8 mouse cellular contexts compared by ENCODE assay signal in the genomic region with DNA sequence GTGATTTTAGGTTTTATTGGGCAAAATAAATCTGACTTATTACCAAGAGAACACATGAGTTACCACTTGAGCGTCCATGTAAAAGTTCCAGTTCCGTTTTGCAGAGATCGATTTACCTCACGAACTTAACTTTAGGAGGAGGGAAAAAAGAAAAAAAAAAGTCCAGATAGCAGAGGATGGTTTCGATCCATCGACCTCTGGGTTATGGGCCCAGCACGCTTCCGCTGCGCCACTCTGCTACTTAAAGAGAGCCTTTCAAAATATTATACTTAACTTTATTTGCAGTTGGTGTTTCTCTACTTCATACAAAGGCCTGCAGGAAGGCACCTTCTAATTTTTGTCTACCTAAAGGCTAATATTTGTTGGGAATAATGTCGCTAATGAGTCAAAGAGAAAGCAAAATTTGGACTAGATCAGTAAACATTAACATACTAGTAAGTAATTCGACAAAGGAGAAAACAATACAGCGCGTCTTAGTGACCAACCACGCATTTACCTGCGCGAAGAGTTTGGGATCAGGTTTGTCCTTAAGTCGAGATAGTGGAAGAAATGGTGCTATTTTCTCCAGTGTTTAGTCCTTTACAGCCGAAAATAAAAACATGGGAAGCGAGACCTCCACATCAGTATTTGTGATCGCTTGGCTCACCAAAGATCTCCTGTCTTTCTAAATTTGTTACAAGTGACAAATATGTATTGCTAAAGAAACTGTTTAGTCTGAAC. TPM values are rescaled to one million over a fixed set of nuclear protein-coding genes. Genes with fewer than 3 reads are reported as not detected.
DNase-seq lines count a peak whose midpoint lies in the region; ATAC-seq and TF ChIP-seq lines count a peak whose summit lies in the region.

No protein-coding gene starts in this region.

- peak overlapping the region; percentile 94 for H3K27ac ChIP-seq in ES-Bruce4 (ENCODE audit: insufficient read depth, low read length)
- peak overlapping the region; percentile 99 for H3K27ac ChIP-seq in forebrain, embryonic 15.5 days (replicated peaks)
- peak overlapping the region; percentile 92 for H3K27ac ChIP-seq in hindbrain, embryonic 11.5 days (ENCODE audit: low read depth, low read length)
- H3K27ac ChIP-seq in lung, embryonic 14.5 days (ENCODE audit: low read depth), result peak overlapping the region; percentile 99

- no peak for TF ChIP-seq POLR2A in ES-Bruce4 (IDR thresholded peaks at IDR 0.05; ENCODE audit: insufficient read depth, low read length)
- TF ChIP-seq POLR2A in brain, embryonic 14.5 days (IDR thresholded peaks at IDR 0.05; ENCODE audit: borderline replicate concordance, extremely low read depth, insufficient read depth, insufficient read length, poor library complexity, severe bottlenecking), result no peak

- WGBS in forebrain, embryonic 15.5 days, result under 1% methylated on average over 20 of the region's 20 CpGs
- WGBS in hindbrain, embryonic 11.5 days, result under 1% methylated on average over 20 of the region's 20 CpGs
- under 1% methylated on average over 20 of the region's 20 CpGs for WGBS in lung, embryonic 14.5 days

- H3K9me3 ChIP-seq in ES-Bruce4 (replicated peaks; ENCODE audit: control insufficient read depth, insufficient read depth, low read length, poor library complexity, severe bottlenecking), result no peaks in the 10 kb centered on the region
- H3K9me3 ChIP-seq in forebrain, embryonic 15.5 days, result no peaks in the 10 kb centered on the region
- no peaks in the 10 kb centered on the region for H3K9me3 ChIP-seq in hindbrain, embryonic 11.5 days (ENCODE audit: control insufficient read depth, low read length)
- H3K9me3 ChIP-seq in lung, embryonic 14.5 days (ENCODE audit: low read depth, low read length), result no peaks in the 10 kb centered on the region

- H3K36me3 ChIP-seq in ES-Bruce4 (ENCODE audit: control insufficient read depth, insufficient read depth, low read length, poor library complexity, severe bottlenecking), result no peaks in the 10 kb centered on the region
- no peaks in the 10 kb centered on the region for H3K36me3 ChIP-seq in forebrain, embryonic 15.5 days
- no peaks in the 10 kb centered on the region for H3K36me3 ChIP-seq in hindbrain, embryonic 11.5 days (ENCODE audit: control insufficient read depth, insufficient read depth, low read length)
- H3K36me3 ChIP-seq in lung, embryonic 14.5 days (ENCODE audit: insufficient read depth), result no peaks in the 10 kb centered on the region

- TF ChIP-seq EP300 in ES-Bruce4 (IDR thresholded peaks at IDR 0.05; ENCODE audit: insufficient read depth, low read depth, low read length), result no peak

- H3K4me3 ChIP-seq in ES-Bruce4 (ENCODE audit: low read depth, low read length), result peak overlapping the region; percentile 62
- peak overlapping the region; percentile 58 for H3K4me3 ChIP-seq in forebrain, embryonic 15.5 days
- H3K4me3 ChIP-seq in hindbrain, embryonic 11.5 days (ENCODE audit: low read depth, low read length), result peak overlapping the region; percentile 63
- peak overlapping the region; percentile 53 for H3K4me3 ChIP-seq in lung, embryonic 14.5 days (ENCODE audit: low read depth, low read length)

- H3K4me2 ChIP-seq in forebrain, embryonic 15.5 days (replicated peaks), result peak overlapping the region; percentile 82
- peak overlapping the region; percentile 36 for H3K4me2 ChIP-seq in hindbrain, embryonic 11.5 days (replicated peaks; ENCODE audit: low read depth, low read length)
- H3K4me2 ChIP-seq in lung, embryonic 14.5 days, result peak overlapping the region; percentile 63

- no peaks in the 10 kb centered on the region for H3K4me1 ChIP-seq in ES-Bruce4 (ENCODE audit: control insufficient read depth, insufficient read depth, low read length)
- peaks cover 52% of the 10 kb centered on the region for H3K4me1 ChIP-seq in forebrain, embryonic 15.5 days
- peaks cover 6% of the 10 kb centered on the region for H3K4me1 ChIP-seq in hindbrain, embryonic 11.5 days (replicated peaks; ENCODE audit: control insufficient read depth, insufficient read depth, low read length)
- peaks cover 19% of the 10 kb centered on the region; the same call in 1 of the 2 replicates for H3K4me1 ChIP-seq in lung, embryonic 14.5 days (ENCODE audit: insufficient read depth)

- no peak for ATAC-seq in forebrain, embryonic 15.5 days (replicated peaks)
- ATAC-seq in hindbrain, embryonic 11.5 days (ENCODE audit: low FRiP score), result no peak
- no peak for ATAC-seq in lung, embryonic 14.5 days (ENCODE audit: insufficient read depth)

- peak overlapping the region; percentile 81 for H3K9ac ChIP-seq in ES-Bruce4 (ENCODE audit: low read depth, poor library complexity, severe bottlenecking)
- H3K9ac ChIP-seq in forebrain, embryonic 15.5 days (replicated peaks), result peak overlapping the region; percentile 78
- peak overlapping the region; percentile 86 for H3K9ac ChIP-seq in hindbrain, embryonic 11.5 days (ENCODE audit: low read depth, low read length)
- peak overlapping the region; percentile 89 for H3K9ac ChIP-seq in lung, embryonic 14.5 days

- peak; percentile 78 for DNase-seq in brain, embryonic 14.5 days (ENCODE audit: low read depth)
- DNase-seq in hindbrain, embryonic 11.5 days (ENCODE audit: low spot score), result peak; percentile 72
- peak; percentile 55 for DNase-seq in layer of hippocampus, adult 9-11 months
- peak; percentile 85 for DNase-seq in lung, embryonic 14.5 days
- peak; percentile 57 to 69 for DNase-seq in right cerebral cortex, postnatal 10 days (ENCODE audit: low spot score in 2 of 2)
- DNase-seq in yolk sac, embryonic 10.5 days (ENCODE audit: low spot score), result peak; percentile 82

- no peaks in the 10 kb centered on the region for H3K27me3 ChIP-seq in ES-Bruce4 (ENCODE audit: control insufficient read depth, insufficient read depth, low read length, poor library complexity, severe bottlenecking)
- H3K27me3 ChIP-seq in forebrain, embryonic 15.5 days, result no peaks in the 10 kb centered on the region
- no peaks in the 10 kb centered on the region for H3K27me3 ChIP-seq in hindbrain, embryonic 11.5 days (ENCODE audit: control insufficient read depth, insufficient read depth, low read length)
- no peaks in the 10 kb centered on the region for H3K27me3 ChIP-seq in lung, embryonic 14.5 days (ENCODE audit: insufficient read depth, low read length)

- TF ChIP-seq CTCF in ES-Bruce4 (IDR thresholded peaks at IDR 0.05; ENCODE audit: low read depth, low read length), result no peak
- no peak for TF ChIP-seq CTCF in brain, embryonic 14.5 days (IDR thresholded peaks at IDR 0.05; ENCODE audit: borderline replicate concordance, extremely low read depth, insufficient read depth, insufficient read length)
- no peak for TF ChIP-seq CTCF in lung, embryonic 14.5 days (IDR thresholded peaks at IDR 0.05; ENCODE audit: low read depth)

RNA-seq across cellular contexts. Expression of a gene that starts 0.5 kb away (rescaled TPM):
- polyA plus RNA-seq in ES-Bruce4 (2011; ENCODE audit: insufficient read depth, insufficient read length, low read depth, missing spikeins), result 16.9 and 19.1 TPM in 2 replicates
- 23.3 and 31.7 TPM in 2 replicates for polyA plus RNA-seq in brain, embryonic 14.5 days (2012; rRNA removed)
- polyA plus RNA-seq in forebrain, embryonic 15.5 days (2015; fragmentation: Nextera tagmentation; extraction: Ambion mirVana), result 4.9 and 6.0 TPM in 2 replicates
- 4.7 TPM in 2 replicates for polyA plus RNA-seq in hindbrain, embryonic 11.5 days (2014; fragmentation: Nextera tagmentation; extraction: Ambion mirVana)
- polyA plus RNA-seq in lung, embryonic 14.5 days (2014; fragmentation: Nextera tagmentation; extraction: Ambion mirVana), result 7.1 and 7.6 TPM in 2 replicates

RNA-seq across cellular contexts. Expression of a gene that starts 3.4 kb away (rescaled TPM):
- polyA plus RNA-seq in ES-Bruce4 (2011; ENCODE audit: insufficient read depth, insufficient read length, low read depth, missing spikeins), result 68.8 and 97.9 TPM in 2 replicates
- polyA plus RNA-seq in brain, embryonic 14.5 days (2012; rRNA removed), result 474 and 536 TPM in 2 replicates
- 2.8 and 6.7 TPM in 2 replicates for polyA plus RNA-seq in forebrain, embryonic 15.5 days (2015; fragmentation: Nextera tagmentation; extraction: Ambion mirVana)
- polyA plus RNA-seq in hindbrain, embryonic 11.5 days (2014; fragmentation: Nextera tagmentation; extraction: Ambion mirVana), result 3.6 and 8.4 TPM in 2 replicates
- polyA plus RNA-seq in lung, embryonic 14.5 days (2014; fragmentation: Nextera tagmentation; extraction: Ambion mirVana), result 13.0 and 14.6 TPM in 2 replicates

RNA-seq across cellular contexts. Expression of a gene that starts 4.9 kb away (rescaled TPM):
- 8.9 and 16.9 TPM in 2 replicates for polyA plus RNA-seq in ES-Bruce4 (2011; ENCODE audit: insufficient read depth, insufficient read length, low read depth, missing spikeins)
- 25.5 and 42.1 TPM in 2 replicates for polyA plus RNA-seq in brain, embryonic 14.5 days (2012; rRNA removed)
- 2.7 and 3.4 TPM in 2 replicates for polyA plus RNA-seq in forebrain, embryonic 15.5 days (2015; fragmentation: Nextera tagmentation; extraction: Ambion mirVana)
- 3.7 and 4.8 TPM in 2 replicates for polyA plus RNA-seq in hindbrain, embryonic 11.5 days (2014; fragmentation: Nextera tagmentation; extraction: Ambion mirVana)
- 6.6 and 7.5 TPM in 2 replicates for polyA plus RNA-seq in lung, embryonic 14.5 days (2014; fragmentation: Nextera tagmentation; extraction: Ambion mirVana)

RNA-seq across cellular contexts. Expression of a gene that starts 12.9 kb away (rescaled TPM):
- 3.9 and 4.2 TPM in 2 replicates for polyA plus RNA-seq in ES-Bruce4 (2011; ENCODE audit: insufficient read depth, insufficient read length, low read depth, missing spikeins)
- polyA plus RNA-seq in brain, embryonic 14.5 days (2012; rRNA removed), result 4.4 and 4.7 TPM in 2 replicates
- 0.37 and 0.59 TPM in 2 replicates for polyA plus RNA-seq in forebrain, embryonic 15.5 days (2015; fragmentation: Nextera tagmentation; extraction: Ambion mirVana)
- polyA plus RNA-seq in hindbrain, embryonic 11.5 days (2014; fragmentation: Nextera tagmentation; extraction: Ambion mirVana), result 0.60 and 0.89 TPM in 2 replicates
- polyA plus RNA-seq in lung, embryonic 14.5 days (2014; fragmentation: Nextera tagmentation; extraction: Ambion mirVana), result 1.0 and 1.8 TPM in 2 replicates

RNA-seq across cellular contexts. Expression of a gene that starts 13.5 kb away (rescaled TPM):
- 1.5 TPM in 1 of 2 replicates, not detected in the other for polyA plus RNA-seq in ES-Bruce4 (2011; ENCODE audit: insufficient read depth, insufficient read length, low read depth, missing spikeins)
- polyA plus RNA-seq in brain, embryonic 14.5 days (2012; rRNA removed), result 4.5 and 5.5 TPM in 2 replicates
- 0.46 and 0.94 TPM in 2 replicates for polyA plus RNA-seq in forebrain, embryonic 15.5 days (2015; fragmentation: Nextera tagmentation; extraction: Ambion mirVana)
- 1.0 and 1.1 TPM in 2 replicates for polyA plus RNA-seq in hindbrain, embryonic 11.5 days (2014; fragmentation: Nextera tagmentation; extraction: Ambion mirVana)
- polyA plus RNA-seq in lung, embryonic 14.5 days (2014; fragmentation: Nextera tagmentation; extraction: Ambion mirVana), result 2.0 and 2.6 TPM in 2 replicates
